Mouse (Mus musculus): ENCODE data around the gene Sdr42e1.

The Sdr42e1 gene

DNA sequence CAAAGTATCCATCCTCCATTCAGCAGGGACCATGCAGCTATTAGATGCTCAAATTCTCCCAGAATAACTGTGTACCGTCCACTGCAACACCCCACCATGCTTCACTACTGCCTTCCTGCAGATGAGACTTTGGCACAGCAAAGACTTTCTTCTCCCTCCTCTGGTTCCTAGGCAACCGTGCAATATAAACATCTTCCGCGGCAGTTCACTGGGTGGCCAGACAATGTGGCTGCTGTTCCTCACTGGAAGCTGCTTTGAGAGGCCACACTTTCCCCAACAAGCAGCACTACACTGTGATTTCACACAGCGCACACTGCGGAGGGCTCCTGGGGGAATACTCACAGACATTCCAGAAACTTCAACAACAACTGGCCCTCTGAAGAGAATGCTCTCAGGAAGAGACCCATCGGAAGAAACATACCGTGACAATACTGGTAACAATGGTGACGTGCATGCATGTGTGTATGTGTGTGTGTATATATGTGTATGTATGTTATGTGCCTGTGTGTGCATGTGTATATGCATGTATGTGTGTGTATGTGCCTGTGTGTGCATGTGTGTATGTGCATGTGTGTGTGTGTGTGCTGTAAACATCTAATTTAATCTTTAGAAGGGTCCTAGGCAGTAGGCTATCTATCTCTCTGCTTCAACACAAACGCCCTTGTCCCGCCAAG, 13.0 kb downstream of the Sdr42e1 start:
- no peak for DNase-seq (ENCODE audit: low read depth)

- no peak for DNase-seq (ENCODE audit: low read depth)
Measured at GRCm38 (mm10) chr8:117658990-117659389, 14.5 kb downstream of the Sdr42e1 start.

DNA sequence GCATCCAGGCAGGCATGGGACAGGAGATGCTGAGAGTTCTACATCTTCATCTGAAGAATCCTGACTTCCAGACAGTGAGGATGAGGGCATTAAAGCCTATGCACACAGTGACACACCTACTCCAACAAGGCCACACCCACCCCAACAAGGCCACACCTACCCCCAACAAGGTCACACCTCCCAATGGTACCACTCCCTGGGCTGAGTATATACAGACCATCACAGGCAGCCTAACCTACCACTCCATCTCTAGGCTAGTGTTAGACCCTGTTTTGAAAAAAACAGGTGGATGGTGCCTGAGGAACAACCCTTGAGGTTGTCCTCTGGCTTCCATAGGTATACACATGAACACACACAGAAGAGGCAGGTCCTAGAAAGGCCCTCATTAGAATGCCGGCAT, 21.2 kb downstream of the Sdr42e1 start:
- no peak for DNase-seq (ENCODE audit: low read depth)

- DNase-seq (ENCODE audit: low read depth): no peak
Measured at GRCm38 (mm10) chr8:117646440-117646839, 27.0 kb downstream of the Sdr42e1 start.

DNA sequence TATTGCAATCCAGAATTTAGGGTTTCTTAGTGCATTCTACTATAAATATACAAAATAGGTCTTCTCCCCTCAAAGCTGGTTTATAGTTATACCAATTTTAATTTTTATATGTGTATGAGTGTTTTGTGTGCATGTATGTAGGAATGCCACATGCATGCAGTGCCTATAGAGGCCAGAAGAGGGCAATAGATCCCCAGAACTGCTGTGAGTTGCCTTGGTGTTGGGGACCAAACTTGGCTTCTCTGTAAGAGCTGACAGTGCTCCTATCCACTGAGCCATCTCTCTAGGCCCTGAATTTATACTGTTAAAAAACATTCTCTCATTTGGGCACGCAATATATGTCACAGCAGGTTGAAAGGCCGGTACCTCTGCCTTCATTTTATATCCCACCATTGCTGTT, 27.5 kb downstream of the Sdr42e1 start:
- DNase-seq (ENCODE audit: low read depth): peak; percentile 8

- no peak for DNase-seq (ENCODE audit: low read depth)
Measured at GRCm38 (mm10) chr8:117645486-117645885, 28.0 kb downstream of the Sdr42e1 start.

- DNase-seq (ENCODE audit: low read depth): no peak
Measured at GRCm38 (mm10) chr8:117639631-117640030, 33.9 kb downstream of the Sdr42e1 start.

- DNase-seq (ENCODE audit: low read depth): no peak
Measured at GRCm38 (mm10) chr8:117637462-117637861, 36.0 kb downstream of the Sdr42e1 start.

GRCm38 (mm10) chr8:117634406-117634805, 39.1 kb downstream of the Sdr42e1 start:
- DNase-seq (ENCODE audit: low read depth): no peak

DNA sequence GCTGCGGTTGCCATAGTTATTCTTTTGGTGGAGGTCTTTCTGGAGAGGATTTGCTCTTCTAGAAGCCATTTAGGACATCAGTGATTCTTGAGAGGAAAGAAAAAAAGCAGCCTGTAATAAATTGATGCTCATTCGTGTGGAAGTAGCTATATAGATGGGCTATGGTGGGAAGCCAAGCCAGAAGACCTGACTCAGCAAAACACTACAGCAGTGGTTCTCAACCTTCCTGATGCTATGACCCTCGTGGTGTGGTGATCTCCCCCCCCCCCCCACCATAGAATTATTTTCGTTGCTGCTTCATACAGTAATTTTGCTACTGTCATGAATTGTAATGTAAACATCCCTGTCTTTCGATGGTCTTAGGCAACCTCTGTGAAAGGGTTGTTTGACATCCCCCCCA, 41.0 kb downstream of the Sdr42e1 start:
- no peak for DNase-seq (ENCODE audit: low read depth)

GRCm38 (mm10) chr8:117627096-117627495, 46.4 kb downstream of the Sdr42e1 start:
- no peak for DNase-seq (ENCODE audit: low read depth)

DNA sequence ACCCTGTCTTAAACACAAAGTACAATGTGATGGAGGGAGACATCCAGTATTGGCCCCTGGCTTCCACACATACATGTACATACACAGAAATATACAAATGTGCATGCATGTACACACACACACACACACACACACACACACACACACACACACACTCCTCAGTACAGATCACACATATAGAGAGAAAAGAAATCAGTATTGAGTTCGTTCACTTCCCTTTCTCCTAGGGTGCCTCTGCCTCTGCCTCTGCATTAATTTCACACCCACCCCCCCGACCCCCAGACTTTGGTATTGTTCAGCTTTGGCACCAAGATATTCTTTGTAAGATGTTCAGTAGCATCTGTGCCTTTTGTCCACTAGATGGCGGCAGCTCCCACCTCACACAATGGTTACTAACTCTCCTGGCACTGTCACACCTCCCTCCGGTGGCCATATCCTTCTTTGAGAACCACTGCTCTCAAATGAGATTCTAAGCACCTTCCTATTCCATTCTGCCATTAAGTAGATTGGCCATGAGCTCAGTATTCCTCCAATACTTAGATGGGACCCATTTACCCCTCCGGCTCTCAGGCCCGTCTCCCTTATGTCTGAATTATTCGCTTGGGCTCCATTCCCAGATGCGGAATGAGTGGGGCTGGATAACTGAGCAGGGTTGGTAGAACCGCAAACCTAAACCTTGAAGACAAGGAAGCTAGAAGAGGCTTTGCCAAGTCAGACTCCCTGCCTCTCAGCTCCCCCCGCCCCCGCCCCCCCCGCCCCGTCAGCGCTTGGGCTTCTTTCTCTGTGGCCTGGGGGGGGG, 47.2 kb downstream of the Sdr42e1 start:
- peak; percentile 21 for DNase-seq (ENCODE audit: low read depth)

- DNase-seq (ENCODE audit: low read depth): no peak
Measured at GRCm38 (mm10) chr8:117612861-117613260, 60.6 kb downstream of the Sdr42e1 start.

Measured in c-Kit-positive CD71-positive TER-119-negative erythroid progenitor cells, embryonic 14.5 days (primary cell).